Mouse (Mus musculus): ENCODE measurements around the gene Trip11.

GRCm38 (mm10) chr12:101893296-101893695 is 19.8 kb downstream of the Trip11 start:
- TF ChIP-seq POLR2A (IDR thresholded peaks at IDR 0.05; ENCODE audit: low read depth, low read length) (no peak), HCFC1 (IDR thresholded peaks at IDR 0.05; ENCODE audit: low read depth, low read length) (no peak), CTCF (conservative IDR thresholded peaks at IDR 0.05 in 1 of 2, IDR thresholded peaks at IDR 0.05 in 1 of 2; ENCODE audit: low read depth in 2 of 2, low read length in 2 of 2) (no peak), MAZ (IDR thresholded peaks at IDR 0.05; ENCODE audit: low read depth, low read length) (no peak), ZKSCAN1 (IDR thresholded peaks at IDR 0.05; ENCODE audit: borderline replicate concordance, low read depth, low read length) (no peak), MAFK (IDR thresholded peaks at IDR 0.05; ENCODE audit: insufficient replicate concordance, low read length) (no peak)
